Mouse (Mus musculus) limb, embryonic 11.5 days (tissue): ENCODE data around the gene C2cd3. TPM values are rescaled to one million over a fixed set of nuclear protein-coding genes. Genes with fewer than 3 reads are reported as not detected.

Source experiments
- ATAC-seq: fragments of 200-750 bp; cut with Nextera tagmentation; 2 replicates; pipeline ENCODE4 v1.8.0; 2017; ENCODE audit warnings: low read depth; ENCODE audit not compliant: insufficient number of reproducible peaks, low FRiP score, low TSS enrichment
- DNase-seq: peaks from one replicate; pipeline ENCODE4 v3.0.0-alpha.2; 2015; ENCODE audit warnings: low spot score
- H3K27ac ChIP-seq: fragments of 300-500 bp; sonication (generic); replicated peaks from 2 replicates; pipeline ENCODE4 v1.5.1; 2014; ENCODE audit warnings: low read depth, mild to moderate bottlenecking, low read length
- H3K27me3 ChIP-seq: fragments of 300-500 bp; sonication (generic); 2 replicates; pipeline ENCODE4 v1.6.1; 2014; ENCODE audit warnings: mild to moderate bottlenecking, low read length, mixed read lengths; ENCODE audit not compliant: control insufficient read depth, insufficient read depth
- H3K36me3 ChIP-seq: fragments of 300-500 bp; sonication (generic); 2 replicates; pipeline ENCODE4 v1.6.1; 2014; ENCODE audit warnings: mild to moderate bottlenecking, low read length, moderate library complexity, mixed read lengths; ENCODE audit not compliant: control insufficient read depth, insufficient read depth
- H3K4me1 ChIP-seq: fragments of 300-500 bp; sonication (generic); 2 replicates; pipeline ENCODE4 v1.6.1; 2014; ENCODE audit warnings: low read length, mixed read lengths; ENCODE audit not compliant: control insufficient read depth, insufficient read depth
- H3K4me2 ChIP-seq: fragments of 300-500 bp; sonication (generic); 2 replicates; pipeline ENCODE4 v1.6.1; 2014; ENCODE audit warnings: low read depth, mild to moderate bottlenecking, moderate library complexity; ENCODE audit not compliant: severe bottlenecking
- H3K4me3 ChIP-seq: fragments of 300-500 bp; sonication (generic); 2 replicates; pipeline ENCODE4 v1.5.1; 2014; ENCODE audit warnings: low read depth, low read length
- H3K9ac ChIP-seq: fragments of 300-500 bp; sonication (generic); 2 replicates; pipeline ENCODE4 v1.6.1; 2014; ENCODE audit warnings: mild to moderate bottlenecking, low read length
- H3K9me3 ChIP-seq: fragments of 300-500 bp; sonication (generic); 2 replicates; pipeline ENCODE4 v1.6.1; 2016; ENCODE audit warnings: low read length; ENCODE audit not compliant: control insufficient read depth
- WGBS: fragments of 180-500 bp; shearing (Covaris S2); extraction: QIAGEN DNeasy Blood & Tissue Kit; methylation state at CpG from one replicate; pipeline ENCODE4 v1.1.7; 2014; 5-methylcytosine and 5-hydroxymethylcytosine counted together
- polyA plus RNA-seq: library from polyadenylated mRNA; unstranded; fragments of >200 nt; fragmentation: Nextera tagmentation; extraction: Ambion mirVana; gene quantifications from 2 replicates; pipeline ENCODE4 v1.2.1, GENCODE M21; 2014

Gene C2cd3
- polyA plus RNA-seq, 1 experiment from 2014 or later: 44.6 TPM

- no peak overlapping the region for H3K9ac ChIP-seq
- ATAC-seq (no peak), DNase-seq (no peak)
- no peaks in the 10 kb centered on the region for H3K27me3 ChIP-seq
- H3K9me3 ChIP-seq: no peaks in the 10 kb centered on the region
- no peak overlapping the region for H3K4me3 ChIP-seq
- WGBS: 72% methylated on average over 4 of the region's 4 CpGs
- peaks cover 3% of the 10 kb centered on the region; the same call in 1 of the 2 replicates for H3K4me1 ChIP-seq
- H3K4me2 ChIP-seq: no peak overlapping the region
- H3K36me3 ChIP-seq: no peaks in the 10 kb centered on the region
- no peak overlapping the region for H3K27ac ChIP-seq
Observed at GRCm38 (mm10) chr7:100506494-100506893, 134.5 kb downstream of the C2cd3 start.

GRCm38 (mm10) chr7:100508670-100509069 is 136.6 kb downstream of the C2cd3 start:
- Histone ChIP-seq H3K4me1 (peaks cover 3% of the 10 kb centered on the region; the same call in 1 of the 2 replicates), H3K9ac (no peak overlapping the region), H3K4me2 (no peak overlapping the region), H3K36me3 (no peaks in the 10 kb centered on the region), H3K27me3 (no peaks in the 10 kb centered on the region), H3K9me3 (no peaks in the 10 kb centered on the region), H3K4me3 (no peak overlapping the region), H3K27ac (no peak overlapping the region)
- DNase-seq: no peak
- ATAC-seq: no peak
- WGBS: 65% methylated on average over 3 of the region's 3 CpGs

GRCm38 (mm10) chr7:100511602-100512001 is 139.6 kb downstream of the C2cd3 start:
- Histone ChIP-seq H3K27me3 (no peaks in the 10 kb centered on the region), H3K4me3 (no peak overlapping the region), H3K9ac (no peak overlapping the region), H3K9me3 (no peaks in the 10 kb centered on the region), H3K27ac (no peak overlapping the region), H3K4me1 (peaks cover 3% of the 10 kb centered on the region; the same call in 1 of the 2 replicates), H3K36me3 (no peaks in the 10 kb centered on the region), H3K4me2 (no peak overlapping the region)
- ATAC-seq (no peak), DNase-seq (no peak)
- WGBS: 77% methylated on average over 8 of the region's 8 CpGs

- DNase-seq: no peak
- Histone ChIP-seq H3K36me3 (no peaks in the 10 kb centered on the region), H3K27me3 (no peaks in the 10 kb centered on the region), H3K9me3 (no peaks in the 10 kb centered on the region), H3K9ac (no peak within 1 kb of the TSS), H3K4me2 (no peak within 1 kb of the TSS), H3K27ac (no peak within 1 kb of the TSS), H3K4me1 (no peaks in the 10 kb centered on the region), H3K4me3 (no peak within 1 kb of the TSS)
- 49% methylated on average over 11 of the region's 11 CpGs for WGBS
- no peak for ATAC-seq
Observed at GRCm38 (mm10) chr7:100514573-100514972, 142.5 kb downstream of the C2cd3 start, which contains the start of gene Dnajb13. Gene Dnajb13, minus strand, starts transcription at chr7:100514960.

Other genes with a start within 250 kb of the C2cd3 start
- gene Lipt2, start 213.0 kb upstream of the C2cd3 start, polyA plus RNA-seq: 27.2 and 28.9 TPM in 2 replicates
- 15.9 and 16.5 TPM in 2 replicates for gene Kcne3, start 195.7 kb upstream of the C2cd3 start, polyA plus RNA-seq
- gene Pgm2l1, start 144.8 kb upstream of the C2cd3 start, polyA plus RNA-seq: 4.5 and 4.6 TPM in 2 replicates
- 5.9 and 6.0 TPM in 2 replicates for gene P4ha3, start 86.7 kb upstream of the C2cd3 start, polyA plus RNA-seq
- gene Ppme1, start 74 bp downstream of the C2cd3 start, polyA plus RNA-seq: 68.6 and 71.3 TPM in 2 replicates
- gene Ucp3, start 100.8 kb downstream of the C2cd3 start, polyA plus RNA-seq: not detected in 2 replicates
- 116 and 123 TPM in 2 replicates for gene Ucp2, start 121.1 kb downstream of the C2cd3 start, polyA plus RNA-seq
- 0.11 and 0.30 TPM in 2 replicates for gene Dnajb13, start 142.7 kb downstream of the C2cd3 start, polyA plus RNA-seq
- gene Coa4, start 164.8 kb downstream of the C2cd3 start, polyA plus RNA-seq: 21.3 and 22.2 TPM in 2 replicates
- gene Rab6a, start 235.2 kb downstream of the C2cd3 start, polyA plus RNA-seq: 128 TPM in 2 replicates
- 56.8 and 66.9 TPM in 2 replicates for gene Mrpl48, start 236.1 kb downstream of the C2cd3 start, polyA plus RNA-seq